ENCODE assay signal across 11 mouse cellular contexts in the genomic region with DNA sequence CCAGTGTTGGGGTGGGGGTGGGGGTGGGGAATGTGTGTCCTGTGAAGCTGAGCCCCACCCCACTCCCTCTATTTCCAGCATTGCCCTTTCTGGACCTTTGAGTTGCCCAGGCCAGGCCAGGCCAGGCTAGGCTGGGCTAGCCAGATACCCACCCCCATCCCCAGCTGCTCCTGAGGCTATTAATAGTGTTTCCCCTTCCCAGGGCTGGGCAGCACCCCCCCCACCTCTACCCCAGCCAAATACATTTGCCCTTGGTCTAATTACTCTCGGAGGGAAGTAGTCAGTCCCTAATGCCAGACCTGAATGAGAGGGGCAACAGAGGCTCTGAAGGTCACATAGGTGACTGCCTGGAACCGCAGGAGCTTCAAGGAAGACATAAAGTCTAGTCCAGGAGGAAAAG. TPM values are rescaled to one million over a fixed set of nuclear protein-coding genes. Genes with fewer than 3 reads are reported as not detected.
A peak's percentile ranks its signal among the peaks of the same experiment; 100 is the strongest.
DNase-seq lines count a peak whose midpoint lies in the region; ATAC-seq lines count a peak whose summit lies in the region.
"Had no signal": no experiment of that assay in that cellular context is flagged by ENCODE, and none has a peak within 500 bp of the region (broad histone marks: within the 10 kb centered on the region; RNA-seq: fewer than 3 reads in every experiment).

No protein-coding gene starts in this region.

- H3K4me1 ChIP-seq in forebrain, embryonic 10.5 days: peaks cover 84% of the 10 kb centered on the region
- H3K4me1 ChIP-seq in forebrain, embryonic 11.5 days (replicated peaks; ENCODE audit: control insufficient read depth, insufficient read depth, low read length): peaks cover 36% of the 10 kb centered on the region
- peaks cover 72% of the 10 kb centered on the region for H3K4me1 ChIP-seq in liver, embryonic 12.5 days
- peaks cover 98% of the 10 kb centered on the region for H3K4me1 ChIP-seq in limb, embryonic 13.5 days

- H3K27me3 ChIP-seq in forebrain, embryonic 10.5 days (ENCODE audit: poor library complexity, severe bottlenecking): peaks cover 100% of the 10 kb centered on the region
- H3K27me3 ChIP-seq in forebrain, embryonic 11.5 days (ENCODE audit: control insufficient read depth, insufficient read depth, low read length): peaks cover 44% of the 10 kb centered on the region
- peaks cover 60% of the 10 kb centered on the region for H3K27me3 ChIP-seq in liver, embryonic 12.5 days (replicated peaks)
- H3K27me3 ChIP-seq in limb, embryonic 13.5 days: 0 out of 2 replicates have a peak, but pooled peaks cover 9% of the 10 kb centered on the region

- no peak for DNase-seq in forebrain, embryonic 10.5 days (ENCODE audit: extremely low spot score, low spot score)
- no peak for DNase-seq in forebrain, embryonic 11.5 days (ENCODE audit: low spot score)
- no peak for DNase-seq in liver
- peak; percentile 87 for DNase-seq in gastrocnemius, postnatal 25 days
- no peak for DNase-seq in adrenal gland, postnatal 36 days
- no peak for DNase-seq in right cerebral cortex, postnatal 36 days (ENCODE audit: low spot score in 2 of 2)
- DNase-seq: cerebellum, postnatal 14 days; kidney, postnatal 14 days; thymus, adult 18-20 months had no signal

- WGBS in forebrain, embryonic 10.5 days: 38% methylated on average over 2 of the region's 2 CpGs
- WGBS in forebrain, embryonic 11.5 days: 45% methylated on average over 2 of the region's 2 CpGs
- WGBS in liver, embryonic 12.5 days (ENCODE audit: insufficient replicate concordance): 62% methylated on average over 2 of the region's 2 CpGs
- WGBS in limb, embryonic 13.5 days: 34% methylated on average over 2 of the region's 2 CpGs

- H3K9ac ChIP-seq in forebrain, embryonic 11.5 days (ENCODE audit: low read length): no peak overlapping the region; the same call in 1 of the 2 replicates
- H3K9ac ChIP-seq in liver, embryonic 12.5 days: 0 out of 2 replicates have a peak overlapping the region, but pooled peaks have one; percentile 3
- H3K9ac ChIP-seq in limb, embryonic 13.5 days: 0 out of 2 replicates have a peak overlapping the region, but pooled peaks have one; percentile 48

- no peak overlapping the region for H3K4me3 ChIP-seq in forebrain, embryonic 10.5 days
- no peak overlapping the region for H3K4me3 ChIP-seq in forebrain, embryonic 11.5 days (ENCODE audit: low read depth, low read length)
- no peak overlapping the region for H3K4me3 ChIP-seq in liver, embryonic 12.5 days
- H3K4me3 ChIP-seq in limb, embryonic 13.5 days: no peak overlapping the region

- no peak for ATAC-seq in forebrain, embryonic 11.5 days (replicated peaks; ENCODE audit: low FRiP score)
- no peak for ATAC-seq in liver, embryonic 12.5 days
- no peak for ATAC-seq in limb, embryonic 13.5 days (ENCODE audit: low FRiP score, low read depth)

- no peaks in the 10 kb centered on the region for H3K9me3 ChIP-seq in forebrain, embryonic 10.5 days
- no peaks in the 10 kb centered on the region for H3K9me3 ChIP-seq in forebrain, embryonic 11.5 days (ENCODE audit: control insufficient read depth, low read length)
- H3K9me3 ChIP-seq in liver, embryonic 12.5 days (replicated peaks): no peaks in the 10 kb centered on the region
- no peaks in the 10 kb centered on the region for H3K9me3 ChIP-seq in limb, embryonic 13.5 days

- peak overlapping the region; percentile 4; the same call in 1 of the 2 replicates for H3K27ac ChIP-seq in forebrain, embryonic 10.5 days
- H3K27ac ChIP-seq in forebrain, embryonic 11.5 days (ENCODE audit: low read depth, low read length): no peak overlapping the region
- 0 out of 2 replicates have a peak overlapping the region, but pooled peaks have one; percentile 22 for H3K27ac ChIP-seq in liver, embryonic 12.5 days
- no peak overlapping the region for H3K27ac ChIP-seq in limb, embryonic 13.5 days

- H3K36me3 ChIP-seq in forebrain, embryonic 10.5 days (replicated peaks): no peaks in the 10 kb centered on the region
- H3K36me3 ChIP-seq in forebrain, embryonic 11.5 days (ENCODE audit: control insufficient read depth, insufficient read depth, low read length): no peaks in the 10 kb centered on the region
- no peaks in the 10 kb centered on the region for H3K36me3 ChIP-seq in liver, embryonic 12.5 days
- H3K36me3 ChIP-seq in limb, embryonic 13.5 days: peaks cover 28% of the 10 kb centered on the region

- H3K4me2 ChIP-seq in forebrain, embryonic 11.5 days (ENCODE audit: low read depth, low read length, severe bottlenecking): no peak overlapping the region
- no peak overlapping the region for H3K4me2 ChIP-seq in liver, embryonic 12.5 days
- no peak overlapping the region for H3K4me2 ChIP-seq in limb, embryonic 13.5 days (replicated peaks)

RNA-seq across cellular contexts. Expression of gene G430095P16Rik, which starts 12.8 kb away (rescaled TPM):
- polyA plus RNA-seq in forebrain, embryonic 10.5 days (2016; fragmentation: Nextera tagmentation; extraction: Ambion mirVana): 1.3 and 2.1 TPM in 2 replicates
- 3.0 and 3.1 TPM in 2 replicates for polyA plus RNA-seq in forebrain, embryonic 11.5 days (2014; fragmentation: Nextera tagmentation; extraction: Ambion mirVana)
- 11.0 and 12.0 TPM in 2 replicates for polyA plus RNA-seq in liver, embryonic 12.5 days (2016; fragmentation: Nextera tagmentation; extraction: Ambion mirVana)
- under 1 TPM; 0.54 to 0.67 TPM for total RNA-seq in gastrocnemius, postnatal 25 days (2021)
- 7.1 and 9.8 TPM in 2 replicates for polyA plus RNA-seq in limb, embryonic 13.5 days (2015; fragmentation: Nextera tagmentation; extraction: Ambion mirVana)
- total RNA-seq in adrenal gland, postnatal 36 days (2021): under 1 TPM in 1 of 2 experiments, not detected in 1; 0.46 TPM

RNA-seq across cellular contexts. Expression of gene Lyl1, which starts 34.3 kb away (rescaled TPM):
- polyA plus RNA-seq in forebrain, embryonic 10.5 days (2016; fragmentation: Nextera tagmentation; extraction: Ambion mirVana): 4.9 and 5.8 TPM in 2 replicates
- 5.0 and 5.7 TPM in 2 replicates for polyA plus RNA-seq in forebrain, embryonic 11.5 days (2014; fragmentation: Nextera tagmentation; extraction: Ambion mirVana)
- polyA plus RNA-seq in liver, embryonic 12.5 days (2016; fragmentation: Nextera tagmentation; extraction: Ambion mirVana): 82.3 and 83.1 TPM in 2 replicates
- total RNA-seq in gastrocnemius, postnatal 25 days (2021): 1 to 10 TPM; 1.3 to 2.0 TPM
- 4.1 and 4.9 TPM in 2 replicates for polyA plus RNA-seq in limb, embryonic 13.5 days (2015; fragmentation: Nextera tagmentation; extraction: Ambion mirVana)
- total RNA-seq in adrenal gland, postnatal 36 days (2021): 1 to 10 TPM; 2.5 to 2.9 TPM

RNA-seq across cellular contexts. Expression of gene Nacc1, which starts 47.9 kb away (rescaled TPM):
- polyA plus RNA-seq in forebrain, embryonic 10.5 days (2016; fragmentation: Nextera tagmentation; extraction: Ambion mirVana): 31.3 and 31.5 TPM in 2 replicates
- polyA plus RNA-seq in forebrain, embryonic 11.5 days (2014; fragmentation: Nextera tagmentation; extraction: Ambion mirVana): 34.6 and 37.7 TPM in 2 replicates
- 12.5 and 12.9 TPM in 2 replicates for polyA plus RNA-seq in liver, embryonic 12.5 days (2016; fragmentation: Nextera tagmentation; extraction: Ambion mirVana)
- total RNA-seq in gastrocnemius, postnatal 25 days (2021): 10 to 100 TPM; 20.0 to 22.2 TPM
- 15.0 and 15.2 TPM in 2 replicates for polyA plus RNA-seq in limb, embryonic 13.5 days (2015; fragmentation: Nextera tagmentation; extraction: Ambion mirVana)
- 10 to 100 TPM; 73.9 to 80.0 TPM for total RNA-seq in adrenal gland, postnatal 36 days (2021)

RNA-seq across cellular contexts. Expression of gene Trmt1, which starts 49.5 kb away (rescaled TPM):
- 68.8 and 69.3 TPM in 2 replicates for polyA plus RNA-seq in forebrain, embryonic 10.5 days (2016; fragmentation: Nextera tagmentation; extraction: Ambion mirVana)
- polyA plus RNA-seq in forebrain, embryonic 11.5 days (2014; fragmentation: Nextera tagmentation; extraction: Ambion mirVana): 52.7 and 72.3 TPM in 2 replicates
- 57.3 and 62.0 TPM in 2 replicates for polyA plus RNA-seq in liver, embryonic 12.5 days (2016; fragmentation: Nextera tagmentation; extraction: Ambion mirVana)
- total RNA-seq in gastrocnemius, postnatal 25 days (2021): 10 to 100 TPM; 36.7 to 40.2 TPM
- polyA plus RNA-seq in limb, embryonic 13.5 days (2015; fragmentation: Nextera tagmentation; extraction: Ambion mirVana): 70.8 and 72.7 TPM in 2 replicates
- 10 to 100 TPM; 63.8 to 83.7 TPM for total RNA-seq in adrenal gland, postnatal 36 days (2021)

Comparison
In these comparisons a context has a peak if more than half of its experiments do, and no peak if none do; other contexts are left out.
1. H3K27ac ChIP-seq: peak in forebrain, embryonic 10.5 days (single experiment) and liver, embryonic 12.5 days (single experiment); none in forebrain, embryonic 11.5 days (single experiment) and limb, embryonic 13.5 days (single experiment).
2. RNA of gene Lyl1, which starts 34.3 kb away (polyA plus RNA-seq): 82.3 to 83.1 TPM in liver, embryonic 12.5 days; 4.9 to 5.8 TPM in forebrain, embryonic 10.5 days, 5.0 to 5.7 TPM in forebrain, embryonic 11.5 days and 4.1 to 4.9 TPM in limb, embryonic 13.5 days; every median in the first group is over 10 times any median in the second.